Mouse (Mus musculus): ENCODE data around the gene Mustn1.

DNA sequence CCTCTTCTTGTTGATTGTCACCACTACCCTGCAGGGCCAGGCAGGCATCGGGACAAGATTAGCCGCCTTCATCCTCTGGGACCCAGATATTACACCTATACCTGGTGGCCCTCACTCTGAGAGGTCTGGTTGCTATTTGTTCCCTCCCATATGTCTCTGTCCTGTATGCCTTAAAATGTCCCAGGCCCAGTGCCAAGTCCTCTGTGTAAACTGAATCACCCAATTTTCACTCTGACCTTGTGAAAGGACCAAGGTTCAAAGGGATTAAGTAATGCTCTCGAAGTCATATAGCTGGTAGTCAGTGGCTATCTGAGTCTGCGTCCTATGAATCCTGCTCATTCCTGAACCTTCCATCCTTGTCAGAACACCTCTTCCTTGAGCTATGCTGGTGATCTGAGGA, 51.4 kb downstream of the Mustn1 start:
- TF ChIP-seq CTCF (IDR thresholded peaks at IDR 0.05; ENCODE audit: insufficient read depth, low read depth, low read length) (no peak), POLR2A (IDR thresholded peaks at IDR 0.05; ENCODE audit: insufficient read depth, low read depth, low read length) (no peak)

Measured in olfactory bulb, adult 2 months (tissue).